Mouse (Mus musculus): ENCODE data around the gene Gm11084. TPM values are rescaled to one million over a fixed set of nuclear protein-coding genes. Genes with fewer than 3 reads are reported as not detected.

The Gm11084 gene
- total and polyA plus RNA-seq, 2 experiments from 2014 or later, result not detected

DNA sequence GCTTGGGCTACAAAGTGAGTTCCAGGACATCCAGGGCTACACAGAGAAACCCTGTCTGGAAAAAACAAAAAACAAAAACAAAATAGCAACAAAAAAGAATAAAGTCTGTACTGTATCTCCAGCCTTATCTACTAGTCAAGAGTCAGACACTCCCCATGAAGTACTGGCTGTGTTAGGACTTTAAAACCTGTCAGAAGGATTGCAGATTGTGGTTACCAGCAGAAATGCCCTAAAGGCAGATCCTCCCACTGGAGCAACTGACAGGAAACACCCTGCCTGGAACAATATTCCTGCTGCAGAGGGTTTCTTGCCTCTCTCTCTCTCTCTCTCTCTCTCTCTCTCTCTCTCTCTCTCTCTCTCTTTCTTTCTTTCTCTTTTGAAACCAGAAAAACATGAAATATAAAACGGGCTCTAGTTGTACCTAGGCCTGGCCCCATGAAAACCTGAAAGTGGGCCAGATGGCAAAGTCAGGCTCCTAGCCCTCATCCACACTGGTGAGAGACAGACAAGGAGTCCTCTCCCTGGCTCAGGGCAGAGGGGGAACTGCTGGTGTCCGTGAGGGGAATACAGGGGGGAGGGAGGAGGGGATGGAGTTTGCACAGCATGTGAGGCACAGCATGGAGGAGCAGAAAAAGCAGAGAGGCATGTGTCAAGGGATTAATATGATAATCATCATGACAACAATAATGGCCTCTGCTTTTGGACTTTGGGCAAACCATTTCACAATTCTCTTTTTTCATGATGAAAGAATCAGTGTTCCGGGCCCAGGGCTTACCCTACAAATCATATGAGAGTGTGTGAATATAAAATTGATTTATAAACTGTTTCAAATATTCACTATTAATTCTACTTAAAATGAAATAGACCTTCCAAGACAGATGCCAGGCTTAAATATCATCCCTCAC, 19.3 kb upstream of the Gm11084 start:
- Histone ChIP-seq H3K4me1 (ENCODE audit: control insufficient read depth, insufficient read depth) (peaks cover 27% of the 10 kb centered on the region), H3K9ac (replicated peaks; ENCODE audit: low read depth, low read length) (no peak overlapping the region), H3K27me3 (ENCODE audit: control insufficient read depth, insufficient read depth, low read length) (no peaks in the 10 kb centered on the region), H3K9me3 (replicated peaks; ENCODE audit: control insufficient read depth, low read length) (peaks cover 12% of the 10 kb centered on the region), H3K27ac (ENCODE audit: low read depth) (peak overlapping the region; percentile 88), H3K4me3 (ENCODE audit: low read depth, low read length) (no peak overlapping the region), H3K36me3 (replicated peaks; ENCODE audit: control insufficient read depth, insufficient read depth, low read length) (no peaks in the 10 kb centered on the region), H3K4me2 (ENCODE audit: low read depth, low read length) (no peak overlapping the region)
- DNase-seq (ENCODE audit: low spot score) (peak; percentile 16), ATAC-seq (ENCODE audit: insufficient read depth, low read depth) (no peak)
- WGBS, result 56% methylated on average over 3 of the region's 3 CpGs
- TF ChIP-seq CTCF (IDR thresholded peaks at IDR 0.05; ENCODE audit: low read depth), result no peak

DNA sequence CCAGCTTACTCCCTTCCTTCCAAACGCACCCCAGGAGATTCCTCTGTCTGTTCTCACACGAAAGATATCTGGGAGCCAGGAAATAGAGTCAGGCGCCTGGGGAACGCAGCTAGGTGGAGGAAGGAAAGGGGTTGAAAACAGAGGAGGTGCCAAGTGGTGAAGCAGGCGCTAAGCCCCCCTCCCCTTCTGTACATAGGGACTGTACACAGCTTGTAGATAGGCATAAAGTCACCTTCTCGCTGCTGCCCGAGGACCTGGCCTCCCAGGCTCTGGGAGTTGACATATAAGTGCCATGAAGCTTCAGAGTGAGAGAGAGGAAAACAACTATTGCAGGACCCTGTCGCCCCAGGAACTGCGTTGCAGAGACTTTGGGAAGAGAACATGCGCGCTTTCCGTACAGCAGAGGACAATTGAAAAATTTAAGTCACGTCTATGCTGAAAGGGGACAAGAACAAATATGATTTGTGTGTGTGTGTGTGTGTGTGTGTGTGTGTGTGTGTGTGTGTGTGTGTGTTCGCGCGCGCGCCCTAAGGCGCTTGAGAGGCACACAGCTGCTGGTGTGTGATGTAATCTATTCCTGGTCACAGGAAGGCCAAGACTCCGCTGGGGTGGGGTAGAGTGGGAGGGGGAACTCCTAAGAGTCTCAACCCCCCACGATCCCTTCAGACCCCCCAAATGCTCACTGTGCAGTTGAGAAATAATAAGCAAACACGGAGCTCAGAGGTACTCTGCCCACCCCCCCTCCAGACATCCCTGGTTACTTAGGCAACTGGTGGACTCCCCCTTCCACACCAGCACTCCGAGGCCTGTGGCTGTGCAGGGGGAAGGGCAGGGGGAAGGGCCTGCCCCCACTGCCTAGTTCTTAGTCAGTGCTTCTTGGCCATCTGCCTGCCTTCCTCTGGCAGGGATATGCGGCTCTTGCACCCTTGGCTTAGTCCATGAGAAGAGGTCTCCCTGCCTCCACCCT, 17.5 kb upstream of the Gm11084 start:
- Histone ChIP-seq H3K4me1 (ENCODE audit: control insufficient read depth, insufficient read depth) (peaks cover 27% of the 10 kb centered on the region), H3K36me3 (replicated peaks; ENCODE audit: control insufficient read depth, insufficient read depth, low read length) (no peaks in the 10 kb centered on the region), H3K27ac (ENCODE audit: low read depth) (peak overlapping the region; percentile 88), H3K9ac (replicated peaks; ENCODE audit: low read depth, low read length) (peak overlapping the region; percentile 35; the same call in 1 of the 2 replicates), H3K9me3 (replicated peaks; ENCODE audit: control insufficient read depth, low read length) (no peaks in the 10 kb centered on the region), H3K27me3 (ENCODE audit: control insufficient read depth, insufficient read depth, low read length) (no peaks in the 10 kb centered on the region), H3K4me2 (ENCODE audit: low read depth, low read length) (peak overlapping the region; percentile 46), H3K4me3 (ENCODE audit: low read depth, low read length) (peak overlapping the region; percentile 15)
- WGBS, result 5% methylated on average over 24 of the region's 24 CpGs
- ATAC-seq (ENCODE audit: insufficient read depth, low read depth), result peak; percentile 88
- TF ChIP-seq CTCF (IDR thresholded peaks at IDR 0.05; ENCODE audit: low read depth) (no peak), EP300 (IDR thresholded peaks at IDR 0.05; ENCODE audit: low read depth) (peak; percentile 66; the same call in 1 of the 2 replicates)
- DNase-seq (ENCODE audit: low spot score), result peak; percentile 84

DNA sequence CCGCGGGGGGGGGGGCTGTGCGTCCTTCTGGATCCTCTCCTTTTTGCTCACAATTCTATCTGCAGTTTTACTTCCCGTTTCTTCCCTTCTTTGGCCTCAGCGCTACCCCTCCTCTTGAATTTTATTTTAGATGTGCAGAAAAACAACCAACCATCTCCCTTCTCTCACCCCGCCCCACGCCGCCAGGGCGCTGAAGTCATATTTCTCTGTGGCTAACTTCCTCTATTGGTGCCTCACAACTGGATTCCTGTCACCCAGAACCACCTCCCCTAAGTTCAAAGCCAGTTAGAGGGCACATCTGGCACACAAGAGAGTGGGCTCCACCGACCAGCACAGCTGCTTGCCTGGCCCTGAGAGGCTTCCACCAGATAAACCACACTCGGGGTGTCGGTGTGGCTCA, 16.5 kb upstream of the Gm11084 start:
- Histone ChIP-seq H3K27ac (ENCODE audit: low read depth) (peak overlapping the region; percentile 88), H3K4me3 (ENCODE audit: low read depth, low read length) (no peak overlapping the region), H3K36me3 (replicated peaks; ENCODE audit: control insufficient read depth, insufficient read depth, low read length) (no peaks in the 10 kb centered on the region), H3K4me2 (ENCODE audit: low read depth, low read length) (peak overlapping the region; percentile 46), H3K9ac (replicated peaks; ENCODE audit: low read depth, low read length) (0 out of 2 replicates have a peak overlapping the region, but pooled peaks have one; percentile 35), H3K27me3 (ENCODE audit: control insufficient read depth, insufficient read depth, low read length) (no peaks in the 10 kb centered on the region), H3K4me1 (ENCODE audit: control insufficient read depth, insufficient read depth) (peaks cover 27% of the 10 kb centered on the region), H3K9me3 (replicated peaks; ENCODE audit: control insufficient read depth, low read length) (no peaks in the 10 kb centered on the region)
- WGBS, result 25% methylated on average over 12 of the region's 12 CpGs
- DNase-seq (ENCODE audit: low spot score) (peak; percentile 16), ATAC-seq (ENCODE audit: insufficient read depth, low read depth) (no peak)
- TF ChIP-seq CTCF (IDR thresholded peaks at IDR 0.05; ENCODE audit: low read depth), result no peak
- TF ChIP-seq EP300 (IDR thresholded peaks at IDR 0.05; ENCODE audit: low read depth), result no peak

DNA sequence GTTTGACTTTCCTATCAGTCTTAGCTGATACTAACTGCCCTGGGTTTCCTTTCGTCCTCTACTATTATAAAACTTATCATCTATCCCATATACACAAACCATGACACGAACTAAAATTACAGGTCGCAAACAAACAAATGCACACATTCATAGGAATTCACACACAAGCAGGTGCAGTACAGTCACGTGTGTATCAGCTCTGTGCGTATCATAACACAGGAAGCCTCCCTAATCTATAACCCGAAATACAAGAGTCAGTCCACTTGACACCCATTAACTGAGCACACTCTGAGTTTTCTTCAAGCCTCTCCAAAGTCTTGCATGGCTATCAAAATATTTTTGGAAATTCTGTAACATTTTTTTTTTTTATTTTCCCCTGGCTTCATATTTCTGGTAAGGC, 15.9 kb upstream of the Gm11084 start:
- peak overlapping the region; percentile 88; the same call in 1 of the 2 replicates for H3K27ac ChIP-seq (ENCODE audit: low read depth)
- no peaks in the 10 kb centered on the region for H3K36me3 ChIP-seq (replicated peaks; ENCODE audit: control insufficient read depth, insufficient read depth, low read length)
- 67% methylated on average over 6 of the region's 6 CpGs for WGBS

DNA sequence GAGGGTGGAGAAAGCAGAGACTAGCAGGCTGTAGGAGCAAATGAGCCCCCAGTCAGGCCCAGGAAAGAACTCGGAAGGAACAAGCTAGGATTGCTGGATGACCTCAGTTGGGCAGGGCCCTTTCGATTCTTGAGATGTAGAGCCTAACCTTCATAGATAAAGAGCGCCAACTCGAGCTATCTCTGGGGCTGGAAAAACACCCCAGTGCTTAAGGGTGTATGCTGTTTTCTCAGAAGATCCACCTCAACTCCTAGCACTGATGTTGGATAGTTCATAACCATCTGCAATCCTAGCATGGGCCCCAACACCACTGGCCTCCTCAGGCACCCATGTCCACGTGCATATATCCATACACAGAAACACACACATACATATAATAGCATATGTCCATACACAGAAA, 15.5 kb upstream of the Gm11084 start:
- no peaks in the 10 kb centered on the region for H3K9me3 ChIP-seq (replicated peaks; ENCODE audit: control insufficient read depth, low read length)
- TF ChIP-seq EP300 (IDR thresholded peaks at IDR 0.05; ENCODE audit: low read depth) (no peak), CTCF (IDR thresholded peaks at IDR 0.05; ENCODE audit: low read depth) (no peak)
- H3K4me2 ChIP-seq (ENCODE audit: low read depth, low read length), result no peak overlapping the region
- whole genome bisulfite sequencing, result 62% methylated on average over 5 of the region's 5 CpGs
- H3K4me1 ChIP-seq (ENCODE audit: control insufficient read depth, insufficient read depth), result peaks cover 30% of the 10 kb centered on the region
- H3K4me3 ChIP-seq (ENCODE audit: low read depth, low read length), result no peak overlapping the region
- DNase-seq (ENCODE audit: low spot score), result no peak
- H3K36me3 ChIP-seq (replicated peaks; ENCODE audit: control insufficient read depth, insufficient read depth, low read length), result no peaks in the 10 kb centered on the region
- peak overlapping the region; percentile 88 for H3K27ac ChIP-seq (ENCODE audit: low read depth)
- no peaks in the 10 kb centered on the region for H3K27me3 ChIP-seq (ENCODE audit: control insufficient read depth, insufficient read depth, low read length)
- ATAC-seq (ENCODE audit: insufficient read depth, low read depth), result no peak
- no peak overlapping the region for H3K9ac ChIP-seq (replicated peaks; ENCODE audit: low read depth, low read length)

More for the DNA sequence above, 15.9 kb upstream of the Gm11084 start:
- no peak for TF ChIP-seq CTCF (IDR thresholded peaks at IDR 0.05; ENCODE audit: low read depth)
- Histone ChIP-seq H3K4me1 (ENCODE audit: control insufficient read depth, insufficient read depth) (peaks cover 27% of the 10 kb centered on the region), H3K9ac (replicated peaks; ENCODE audit: low read depth, low read length) (no peak overlapping the region), H3K4me3 (ENCODE audit: low read depth, low read length) (no peak overlapping the region), H3K9me3 (replicated peaks; ENCODE audit: control insufficient read depth, low read length) (no peaks in the 10 kb centered on the region), H3K4me2 (ENCODE audit: low read depth, low read length) (peak overlapping the region; percentile 46; the same call in 1 of the 2 replicates), H3K27me3 (ENCODE audit: control insufficient read depth, insufficient read depth, low read length) (no peaks in the 10 kb centered on the region)
- ATAC-seq (ENCODE audit: insufficient read depth, low read depth), result no peak
- no peak for DNase-seq (ENCODE audit: low spot score)
